Mouse (Mus musculus) MEL (cell line): ENCODE measurements around the gene Uevld. TPM values are rescaled to one million over a fixed set of nuclear protein-coding genes. Genes with fewer than 3 reads are reported as not detected.

Experiments
- DNase-seq: peaks from one replicate; pipeline ENCODE4 v3.0.0; 2011; ENCODE audit warnings: low read depth, low spot score
- H3K27ac ChIP-seq: 2 replicates; pipeline ENCODE4 v1.5.1; 2012; ENCODE audit warnings: low read depth, mild to moderate bottlenecking, control low read depth, low read length, moderate library complexity; ENCODE audit not compliant: control insufficient read depth
- H3K27me3 ChIP-seq, 2 experiments: fragments of 150-350 bp in 1 of 2; sonication (generic) in 1 of 2; 2 replicates each; pipeline ENCODE4 v1.6.1; 2012; ENCODE audit warnings: low read length in 2 of 2, mild to moderate bottlenecking in 2 of 2, improper control_type of control experiment in 1 of 2, moderate library complexity in 1 of 2; ENCODE audit not compliant: insufficient read depth in 2 of 2, control insufficient read depth in 1 of 2
- H3K36me3 ChIP-seq, 2 experiments: 2 replicates each; pipeline ENCODE4 v1.6.1; 2012 to 2014; ENCODE audit warnings: low read length in 2 of 2, improper control_type of control experiment in 1 of 2, inconsistent platforms in 1 of 2, mild to moderate bottlenecking in 1 of 2; ENCODE audit not compliant: insufficient read depth in 2 of 2, control insufficient read depth in 1 of 2
- H3K4me1 ChIP-seq, 2 experiments: fragments of 150-350 bp in 1 of 2; sonication (generic) in 1 of 2; 2 replicates each; pipeline ENCODE4 v1.6.1; 2012; ENCODE audit warnings: low read length in 2 of 2, improper control_type of control experiment in 1 of 2, mild to moderate bottlenecking in 1 of 2; ENCODE audit not compliant: insufficient read depth in 2 of 2, control insufficient read depth in 1 of 2
- H3K4me3 ChIP-seq, 2 experiments: fragments of 150-350 bp in 1 of 2; sonication (generic) in 1 of 2; 2 replicates each; pipeline ENCODE4 v1.5.1; 2012; ENCODE audit warnings: low read depth in 2 of 2, low read length in 2 of 2, mild to moderate bottlenecking in 2 of 2, moderate library complexity in 2 of 2, control low read depth in 1 of 2, improper control_type of control experiment in 1 of 2; ENCODE audit not compliant: control insufficient read depth in 1 of 2, insufficient read depth in 1 of 2
- H3K79me2 ChIP-seq: 2 replicates; pipeline ENCODE4 v1.6.1; 2012; ENCODE audit warnings: mild to moderate bottlenecking, low read length, moderate library complexity; ENCODE audit not compliant: control insufficient read depth, poor library complexity, insufficient read depth
- H3K9ac ChIP-seq: 2 replicates; pipeline ENCODE4 v1.6.1; 2012; ENCODE audit warnings: low read depth, mild to moderate bottlenecking, control low read depth, low read length, moderate library complexity; ENCODE audit not compliant: control insufficient read depth, poor library complexity, severe bottlenecking
- H3K9me3 ChIP-seq: fragments of 150-350 bp; sonication (generic); replicated peaks from 2 replicates; pipeline ENCODE4 v1.6.1; 2012; ENCODE audit warnings: mild to moderate bottlenecking, low read length, improper control_type of control experiment, moderate library complexity; ENCODE audit not compliant: insufficient read depth
- ELF1 ChIP-seq: IDR thresholded peaks from 2 replicates; pipeline ENCODE4 v1.6.1; 2014; ENCODE audit warnings: low read depth, mild to moderate bottlenecking, inconsistent platforms, low read length, improper control_type of control experiment, moderate library complexity
- EP300 ChIP-seq, 2 experiments: IDR thresholded peaks; 2 replicates each; pipeline ENCODE4 v1.6.1; 2011; ENCODE audit warnings: improper control_type of control experiment in 2 of 2, low read length in 2 of 2, low read depth in 1 of 2, mild to moderate bottlenecking in 1 of 2
- GATA1 ChIP-seq: IDR thresholded peaks from 2 replicates; pipeline ENCODE4 v1.6.1; 2011; ENCODE audit warnings: low read depth, low read length, improper control_type of control experiment
- MEF2A ChIP-seq: IDR thresholded peaks from 2 replicates; pipeline ENCODE4 v1.6.1; 2014; ENCODE audit warnings: low read depth, mild to moderate bottlenecking, inconsistent platforms, low read length, improper control_type of control experiment; ENCODE audit not compliant: poor library complexity, insufficient replicate concordance, severe bottlenecking; ENCODE audit errors: extremely low read depth
- TAL1 ChIP-seq: IDR thresholded peaks from 2 replicates; pipeline ENCODE4 v1.6.1; 2012; ENCODE audit warnings: mild to moderate bottlenecking, inconsistent platforms, low read length, moderate library complexity, mixed read lengths
- ZMIZ1 ChIP-seq: IDR thresholded peaks from 2 replicates; pipeline ENCODE4 v1.6.1; 2012; ENCODE audit warnings: low read depth, mild to moderate bottlenecking, inconsistent platforms, low read length, improper control_type of control experiment, moderate library complexity
- polyA plus RNA-seq, 2 experiments: library from polyadenylated mRNA; stranded (reverse) in 1 of 2; unstranded in 1 of 2; fragments of >175 nt in 1 of 2; fragments of >200 nt in 1 of 2; gene quantifications; 2 replicates each; pipeline versions ENCODE4 v1.2.1 to v1.2.4; 2012; ENCODE audit warnings: low replicate concordance in 2 of 2, low read depth in 1 of 2; ENCODE audit not compliant: insufficient read length in 2 of 2, insufficient read depth in 1 of 2, missing spikeins in 1 of 2
- total RNA-seq: library from RNA; depleted of rRNA; stranded (reverse); fragments of 300-350 nt; gene quantifications from 2 replicates; pipeline ENCODE4 v1.2.3, GENCODE M21; 2012; rRNA removed

Uevld gene
- total and polyA plus RNA-seq, 3 experiments, result 1.9 to 5.4 TPM; not detected in 1

GRCm38 (mm10) chr7:46877255-46877654 is 81.1 kb downstream of the Uevld start:
- Histone ChIP-seq H3K9me3 (no peaks in the 10 kb centered on the region), H3K27ac (no peak overlapping the region), H3K4me1 (peaks cover 9 to 17% of the 10 kb centered on the region in 2 experiments; a peak in 3 of 4 replicates), H3K4me3 (no peak overlapping the region), H3K79me2 (no peaks in the 10 kb centered on the region), H3K9ac (no peak overlapping the region), H3K36me3 (peaks cover 0 to 7% of the 10 kb centered on the region in 2 experiments; a peak in 2 of 4 replicates), H3K27me3 (no peaks in the 10 kb centered on the region)
- DNase-seq, result no peak
- TF ChIP-seq ZMIZ1, result no peak
- TF ChIP-seq TAL1, result 0 out of 2 replicates have a peak, but pooled peaks have one; percentile 32
- TF ChIP-seq GATA1, result peak; percentile 42; the same call in 1 of the 2 replicates
- peak; percentile 48 to 65 for TF ChIP-seq EP300 (IDR thresholded peaks at IDR 0.05; ENCODE audit: low read depth in 1 of 2, low read length in 2 of 2)
- no peak for TF ChIP-seq ELF1

- DNase-seq, result no peak
- H3K36me3 ChIP-seq, result peaks cover 0 to 6% of the 10 kb centered on the region in 2 experiments; a peak in 2 of 4 replicates
- H3K9me3 ChIP-seq, result no peaks in the 10 kb centered on the region
- H3K4me3 ChIP-seq, result no peak overlapping the region
- H3K27me3 ChIP-seq, result no peaks in the 10 kb centered on the region
- H3K79me2 ChIP-seq, result no peaks in the 10 kb centered on the region
- peaks cover 8 to 17% of the 10 kb centered on the region in 2 experiments; a peak in 3 of 4 replicates for H3K4me1 ChIP-seq
- H3K9ac ChIP-seq, result no peak overlapping the region
- no peak overlapping the region for H3K27ac ChIP-seq
- no peak for TF ChIP-seq MEF2A
Observed at GRCm38 (mm10) chr7:46876841-46877240, 81.5 kb downstream of the Uevld start.

Other genes starting within 250 kb of the Uevld start
- gene Saal1, start 247.8 kb downstream of the Uevld start, total RNA-seq, result 13.6 and 15.4 TPM in 2 replicates
- gene Saal1, start 247.8 kb downstream of the Uevld start, polyA plus RNA-seq, result 10 to 100 TPM in 1 of 2 experiments, not detected in 1; 26.0 TPM
- gene Saa3, start 242.8 kb downstream of the Uevld start, total RNA-seq, result 1.3 and 1.6 TPM in 2 replicates
- 1 to 10 TPM in 1 of 2 experiments, not detected in 1; 1.7 TPM for gene Saa3, start 242.8 kb downstream of the Uevld start, polyA plus RNA-seq
- not detected in 2 replicates for gene Saa4, start 225.9 kb downstream of the Uevld start, total RNA-seq
- gene Saa4, start 225.9 kb downstream of the Uevld start, polyA plus RNA-seq, result not detected
- gene Saa1, start 215.5 kb downstream of the Uevld start, total RNA-seq, result not detected in 2 replicates
- not detected for gene Saa1, start 215.5 kb downstream of the Uevld start, polyA plus RNA-seq
- not detected in 2 replicates for gene Saa2, start 206.7 kb downstream of the Uevld start, total RNA-seq
- not detected for gene Saa2, start 206.7 kb downstream of the Uevld start, polyA plus RNA-seq
- 15.5 and 19.3 TPM in 2 replicates for gene Hps5, start 162.5 kb downstream of the Uevld start, total RNA-seq
- gene Hps5, start 162.5 kb downstream of the Uevld start, polyA plus RNA-seq, result 10 to 100 TPM in 1 of 2 experiments, not detected in 1; 20.2 TPM
- 122 and 142 TPM in 2 replicates for gene Gtf2h1, start 162.4 kb downstream of the Uevld start, total RNA-seq
- gene Gtf2h1, start 162.4 kb downstream of the Uevld start, polyA plus RNA-seq, result 100 to 1,000 TPM in 1 of 2 experiments, not detected in 1; 105 TPM
- 1,212 and 1,976 TPM in 2 replicates for gene Ldha, start 117.1 kb downstream of the Uevld start, total RNA-seq
- gene Ldha, start 117.1 kb downstream of the Uevld start, polyA plus RNA-seq, result 1,000 to 10,000 TPM in 1 of 2 experiments, 100 to 1,000 TPM in 1; 613 to 2,637 TPM
- not detected in 2 replicates for gene Ldhc, start 97.3 kb downstream of the Uevld start, total RNA-seq
- not detected for gene Ldhc, start 97.3 kb downstream of the Uevld start, polyA plus RNA-seq
- 21.3 and 25.3 TPM in 2 replicates for gene Tsg101, start 38.6 kb downstream of the Uevld start, total RNA-seq
- gene Tsg101, start 38.6 kb downstream of the Uevld start, polyA plus RNA-seq, result 10 to 100 TPM in 1 of 2 experiments, not detected in 1; 88.9 TPM
- not detected in 2 replicates for gene Gm9999, start 25.1 kb upstream of the Uevld start, total RNA-seq
- not detected for gene Gm9999, start 25.1 kb upstream of the Uevld start, polyA plus RNA-seq
- 14.9 and 15.1 TPM in 2 replicates for gene Spty2d1, start 49.9 kb upstream of the Uevld start, total RNA-seq
- 10 to 100 TPM; 14.4 to 36.9 TPM for gene Spty2d1, start 49.9 kb upstream of the Uevld start, polyA plus RNA-seq
- 0.23 and 0.27 TPM in 2 replicates for gene Tmem86a, start 92.1 kb upstream of the Uevld start, total RNA-seq
- gene Tmem86a, start 92.1 kb upstream of the Uevld start, polyA plus RNA-seq, result under 1 TPM in 1 of 2 experiments, not detected in 1; 0.54 TPM
- gene Ptpn5, start 175.2 kb upstream of the Uevld start, total RNA-seq, result not detected in 2 replicates
- under 1 TPM in 1 of 2 experiments, not detected in 1; 0.03 TPM for gene Ptpn5, start 175.2 kb upstream of the Uevld start, polyA plus RNA-seq
- gene Mrgpra6, start 246.4 kb upstream of the Uevld start, total RNA-seq, result not detected in 2 replicates
- not detected for gene Mrgpra6, start 246.4 kb upstream of the Uevld start, polyA plus RNA-seq